Mouse (Mus musculus) heart, postnatal 0 days (tissue): ENCODE measurements at regions not wholly inside any gene's neighbourhood (a gene's known extent, or its start where the extent isn't known, plus 50 kb on each side); places are given as distances from the start of the nearest gene placed in this dataset.

Experiments
- ATAC-seq: fragments of 200-750 bp; cut with Nextera tagmentation; 2 replicates; pipeline ENCODE4 v1.8.0; 2017; ENCODE audit warnings: low read depth, moderate number of reproducible peaks, moderate library complexity; ENCODE audit not compliant: insufficient read depth
- DNase-seq: peaks from one replicate; pipeline ENCODE4 v3.0.0-alpha.2; 2016; ENCODE audit warnings: low spot score
- H3K27ac ChIP-seq: fragments of 300-500 bp; sonication (generic); 2 replicates; pipeline ENCODE4 v1.5.1; 2014; ENCODE audit warnings: low read depth, mild to moderate bottlenecking
- H3K27me3 ChIP-seq: fragments of 300-500 bp; sonication (generic); 2 replicates; pipeline ENCODE4 v1.6.1; 2014; ENCODE audit warnings: low read length, mixed read lengths; ENCODE audit not compliant: control insufficient read depth, insufficient read depth
- H3K36me3 ChIP-seq: fragments of 300-500 bp; sonication (generic); replicated peaks from 2 replicates; pipeline ENCODE4 v1.6.1; 2014; ENCODE audit warnings: low read length, mixed read lengths; ENCODE audit not compliant: control insufficient read depth, insufficient read depth
- H3K4me1 ChIP-seq: fragments of 300-500 bp; sonication (generic); 2 replicates; pipeline ENCODE4 v1.6.1; 2014; ENCODE audit warnings: antibody characterized with exemption; ENCODE audit not compliant: control insufficient read depth, insufficient read depth
- H3K4me2 ChIP-seq: fragments of 300-500 bp; sonication (generic); 2 replicates; pipeline ENCODE4 v1.6.1; 2014; ENCODE audit warnings: low read depth, mild to moderate bottlenecking, low read length, moderate library complexity
- H3K4me3 ChIP-seq: fragments of 300-500 bp; sonication (generic); 2 replicates; pipeline ENCODE4 v1.5.1; 2014; ENCODE audit warnings: low read depth, low read length
- H3K9ac ChIP-seq: fragments of 300-500 bp; sonication (generic); replicated peaks from 2 replicates; pipeline ENCODE4 v1.6.1; 2014; ENCODE audit warnings: low read depth, low read length, mixed read lengths
- H3K9me3 ChIP-seq: fragments of 300-500 bp; sonication (generic); replicated peaks from 2 replicates; pipeline ENCODE4 v1.6.1; 2016; ENCODE audit warnings: low read length; ENCODE audit not compliant: control insufficient read depth
- CTCF ChIP-seq: IDR thresholded peaks from 2 replicates; pipeline ENCODE4 v1.5.1; 2016; ENCODE audit warnings: antibody characterized with exemption, control low read depth, low read depth
- EP300 ChIP-seq: IDR thresholded peaks from 2 replicates; pipeline ENCODE4 v1.6.1; 2016; ENCODE audit warnings: antibody characterized with exemption, low read depth
- WGBS: fragments of 180-500 bp; shearing (Covaris S2); extraction: QIAGEN DNeasy Blood & Tissue Kit; methylation state at CpG from one replicate; pipeline ENCODE4 v1.1.7; 2014; 5-methylcytosine and 5-hydroxymethylcytosine counted together

- Histone ChIP-seq H3K9me3 (no peaks in the 10 kb centered on the region), H3K36me3 (no peaks in the 10 kb centered on the region), H3K4me1 (no peaks in the 10 kb centered on the region), H3K27ac (no peak overlapping the region), H3K4me2 (no peak overlapping the region), H3K27me3 (peaks cover 10% of the 10 kb centered on the region), H3K4me3 (no peak overlapping the region), H3K9ac (no peak overlapping the region)
- no peak for TF ChIP-seq EP300
- TF ChIP-seq CTCF, result no peak
- no peak for DNase-seq
- no peak for ATAC-seq
Measured at GRCm38 (mm10) chr5:111822882-111823281, 89.2 kb downstream of the Gm26897 start.

- peak; percentile 32; the same call in 1 of the 2 replicates for ATAC-seq
- WGBS, result 14% methylated on average over 4 of the region's 4 CpGs
- peak overlapping the region; percentile 31; the same call in 1 of the 2 replicates for H3K27ac ChIP-seq
Measured at GRCm38 (mm10) chr5:111823420-111823819, 89.7 kb downstream of the Gm26897 start.

GRCm38 (mm10) chr5:111823842-111824241, 90.1 kb downstream of the Gm26897 start:
- DNase-seq, result no peak
- H3K27me3 ChIP-seq, result peaks cover 10% of the 10 kb centered on the region
- H3K9ac ChIP-seq, result no peak overlapping the region
- no peaks in the 10 kb centered on the region for H3K36me3 ChIP-seq
- ATAC-seq, result no peak
- no peak overlapping the region for H3K4me3 ChIP-seq
- H3K4me2 ChIP-seq, result no peak overlapping the region
- 38% methylated on average over 5 of the region's 5 CpGs for WGBS
- peak overlapping the region; percentile 31; the same call in 1 of the 2 replicates for H3K27ac ChIP-seq
- no peaks in the 10 kb centered on the region for H3K4me1 ChIP-seq
- H3K9me3 ChIP-seq, result no peaks in the 10 kb centered on the region
- no peak for TF ChIP-seq CTCF
- TF ChIP-seq EP300, result no peak

More at GRCm38 (mm10) chr5:111823420-111823819, 89.7 kb downstream of the Gm26897 start:
- Histone ChIP-seq H3K4me3 (no peak overlapping the region), H3K4me2 (no peak overlapping the region), H3K9ac (no peak overlapping the region), H3K36me3 (no peaks in the 10 kb centered on the region), H3K4me1 (no peaks in the 10 kb centered on the region), H3K27me3 (peaks cover 10% of the 10 kb centered on the region), H3K9me3 (no peaks in the 10 kb centered on the region)
- no peak for DNase-seq
- TF ChIP-seq EP300 (no peak), CTCF (no peak)

- DNase-seq (no peak), ATAC-seq (peak; percentile 45; the same call in 1 of the 2 replicates)
- Histone ChIP-seq H3K4me3 (no peak overlapping the region), H3K9ac (no peak overlapping the region), H3K4me1 (no peaks in the 10 kb centered on the region), H3K27ac (no peak overlapping the region), H3K36me3 (no peaks in the 10 kb centered on the region), H3K9me3 (no peaks in the 10 kb centered on the region), H3K27me3 (peaks cover 10% of the 10 kb centered on the region), H3K4me2 (no peak overlapping the region)
- TF ChIP-seq CTCF (no peak), EP300 (no peak)
- WGBS, result 37% methylated on average over 4 of the region's 4 CpGs
Measured at GRCm38 (mm10) chr5:111824600-111825130, 90.9 kb downstream of the Gm26897 start.

GRCm38 (mm10) chr5:111829891-111830290, 96.2 kb downstream of the Gm26897 start:
- H3K27ac ChIP-seq, result no peak overlapping the region
- H3K9me3 ChIP-seq, result no peaks in the 10 kb centered on the region
- ATAC-seq (no peak), DNase-seq (no peak)
- no peak overlapping the region for H3K9ac ChIP-seq
- no peak overlapping the region for H3K4me3 ChIP-seq
- 70% methylated on average over 6 of the region's 6 CpGs for WGBS
- TF ChIP-seq EP300 (no peak), CTCF (no peak)
- no peak overlapping the region for H3K4me2 ChIP-seq
- H3K36me3 ChIP-seq, result no peaks in the 10 kb centered on the region
- H3K27me3 ChIP-seq, result no peaks in the 10 kb centered on the region
- H3K4me1 ChIP-seq, result no peaks in the 10 kb centered on the region
